Mouse (Mus musculus): ENCODE measurements around the gene Slc22a13.

DNA sequence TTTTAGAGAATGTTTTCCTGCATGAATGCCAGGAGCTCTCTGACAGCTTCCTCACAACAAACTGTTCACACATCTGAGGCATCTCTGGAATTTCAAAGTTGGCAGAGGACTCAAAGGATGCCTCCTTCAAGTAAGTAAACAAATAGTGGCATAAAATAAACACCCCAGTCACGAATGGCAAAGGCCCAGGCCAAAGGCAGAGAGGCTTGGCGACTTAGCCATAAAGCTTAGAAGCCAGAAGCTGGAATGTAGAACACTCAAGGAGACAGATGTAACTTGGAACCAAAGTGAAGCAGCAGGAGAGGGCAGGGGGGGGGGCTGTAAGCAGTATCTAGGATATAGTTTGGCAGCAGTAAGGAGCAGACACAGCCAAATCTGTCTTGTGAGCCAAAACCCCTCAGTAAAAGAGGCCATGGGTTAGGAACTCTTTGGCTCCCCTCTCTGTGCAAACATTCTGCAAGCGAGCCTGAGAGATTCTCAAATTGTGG is 27.6 kb downstream of the Slc22a13 start:
- no peak for TF ChIP-seq POLR2A (IDR thresholded peaks at IDR 0.05; ENCODE audit: insufficient read length, low read depth)
- TF ChIP-seq CEBPB (IDR thresholded peaks at IDR 0.05; ENCODE audit: insufficient read depth, poor library complexity, severe bottlenecking): no peak
- TF ChIP-seq MYOD1 (IDR thresholded peaks at IDR 0.05; ENCODE audit: control insufficient read depth in 1 of 3, insufficient read length in 2 of 3, low read depth in 2 of 3): no peak
- TF ChIP-seq SRF (IDR thresholded peaks at IDR 0.05; ENCODE audit: control insufficient read depth, insufficient read length, low read depth): no peak
- TF ChIP-seq MAX (IDR thresholded peaks at IDR 0.05; ENCODE audit: low read depth): no peak
- TF ChIP-seq TCF3 (IDR thresholded peaks at IDR 0.05; ENCODE audit: insufficient read length, low read depth): no peak
- no peak for TF ChIP-seq E2F4 (IDR thresholded peaks at IDR 0.05; ENCODE audit: insufficient read depth)
- TF ChIP-seq MYOG (IDR thresholded peaks at IDR 0.05; ENCODE audit: control insufficient read depth in 1 of 3, insufficient read depth in 1 of 3, insufficient read length in 2 of 3, low read depth in 2 of 3): no peak

Measured in myocyte (in vitro differentiated cells).